Mouse (Mus musculus) cortical plate, adult 2 months (tissue): Measurements from ENCODE around the gene Ube2j1.
"Not testable (repeated sequence)": the region's sequence is repeated elsewhere in the genome, so short reads cannot be mapped to it uniquely, and the experiment has no call there.

ENCODE experiments used
- CTCF ChIP-seq: fragments of 200-500 bp; IDR thresholded peaks from 2 replicates; pipeline ENCODE4 v1.5.1; 2011; ENCODE audit warnings: mild to moderate bottlenecking, control low read depth, low read length; ENCODE audit not compliant: insufficient read depth; ENCODE audit errors: extremely low read depth
- POLR2A ChIP-seq: fragments of 200-500 bp; IDR thresholded peaks from 2 replicates; pipeline ENCODE4 v1.6.1; 2011; ENCODE audit warnings: mild to moderate bottlenecking, low read length, control low read depth; ENCODE audit not compliant: insufficient read depth; ENCODE audit errors: extremely low read depth

- TF ChIP-seq CTCF, POLR2A: not testable (repeated sequence)
Observed at GRCm38 (mm10) chr4:33005595-33006470, 25.4 kb upstream of the Ube2j1 start.
